18 mouse cellular contexts compared by ENCODE assay signal in the genomic region with DNA sequence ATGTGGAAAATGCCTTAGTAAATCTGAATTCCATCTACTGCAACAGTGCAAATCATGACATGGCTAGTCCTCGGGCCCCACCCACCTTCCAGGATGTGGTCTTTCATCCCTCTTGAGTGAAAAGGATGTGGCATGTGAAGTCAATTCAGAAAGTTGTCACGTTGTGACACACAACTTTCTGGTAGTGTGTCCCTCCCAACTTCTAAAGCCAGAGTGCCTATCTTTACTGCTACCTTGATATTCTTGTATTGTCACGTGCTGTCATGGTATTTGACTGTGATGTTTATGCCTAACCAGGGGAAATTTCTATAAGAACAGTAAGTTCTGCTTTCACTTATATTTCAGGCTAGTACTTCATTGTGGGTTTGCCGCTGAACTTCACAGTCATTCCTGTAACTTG.
A peak's percentile ranks its signal among the peaks of the same experiment; 100 is the strongest.
DNase-seq lines count a peak whose midpoint lies in the region; ATAC-seq lines count a peak whose summit lies in the region.
"Had no signal": no experiment of that assay in that cellular context is flagged by ENCODE, and none has a peak within 500 bp of the region (broad histone marks: within the 10 kb centered on the region; RNA-seq: fewer than 3 reads in every experiment).

No protein-coding gene starts in this region.

- H3K36me3 ChIP-seq in intestine, embryonic 15.5 days: no peaks in the 10 kb centered on the region
- H3K36me3 ChIP-seq: hindbrain, embryonic 10.5 days; kidney, embryonic 15.5 days; liver, embryonic 15.5 days; midbrain, embryonic 12.5 days had no signal

- H3K9me3 ChIP-seq in intestine, embryonic 15.5 days: no peaks in the 10 kb centered on the region
- H3K9me3 ChIP-seq: forebrain, embryonic 13.5 days; hindbrain, embryonic 10.5 days; kidney, embryonic 15.5 days; liver, embryonic 15.5 days; midbrain, embryonic 12.5 days had no signal

- no peaks in the 10 kb centered on the region for H3K4me1 ChIP-seq in intestine, embryonic 15.5 days (replicated peaks)
- H3K4me1 ChIP-seq: forebrain, embryonic 13.5 days; hindbrain, embryonic 10.5 days; kidney, embryonic 15.5 days; midbrain, embryonic 12.5 days had no signal

- H3K4me3 ChIP-seq in intestine, embryonic 15.5 days (replicated peaks): no peak overlapping the region
- H3K4me3 ChIP-seq: forebrain, embryonic 13.5 days; hindbrain, embryonic 10.5 days; kidney, embryonic 15.5 days; liver, embryonic 15.5 days; midbrain, embryonic 12.5 days; myocyte had no signal

- no peak overlapping the region for H3K27ac ChIP-seq in intestine, embryonic 15.5 days
- H3K27ac ChIP-seq: forebrain, embryonic 13.5 days; hindbrain, embryonic 10.5 days; kidney, embryonic 15.5 days; liver, embryonic 15.5 days; midbrain, embryonic 12.5 days had no signal

- H3K9ac ChIP-seq in intestine, embryonic 15.5 days: no peak overlapping the region
- H3K9ac ChIP-seq: forebrain, embryonic 13.5 days; kidney, embryonic 15.5 days; liver, embryonic 15.5 days; midbrain, embryonic 12.5 days had no signal

- no peaks in the 10 kb centered on the region for H3K27me3 ChIP-seq in intestine, embryonic 15.5 days (replicated peaks)
- H3K27me3 ChIP-seq: forebrain, embryonic 13.5 days; kidney, embryonic 15.5 days; liver, embryonic 15.5 days; midbrain, embryonic 12.5 days; Patski had no signal

- no peak overlapping the region for H3K4me2 ChIP-seq in intestine, embryonic 15.5 days (replicated peaks)
- H3K4me2 ChIP-seq: forebrain, embryonic 13.5 days; kidney, embryonic 15.5 days; liver, embryonic 15.5 days; midbrain, embryonic 12.5 days had no signal

- peak; percentile 18 for DNase-seq in thymus, postnatal 14 days
- no peak for DNase-seq in thymus, postnatal 10 days (ENCODE audit: low spot score in 2 of 2)
- peak; percentile 25 to 52 for DNase-seq in natural killer cell, adult 2 months (ENCODE audit: low spot score in 2 of 2)
- no peak for DNase-seq in adrenal gland, postnatal 36 days
- no peak for DNase-seq in ovary, postnatal 36 days (ENCODE audit: low spot score)
- DNase-seq: cerebellum, adult 9-11 months; gastrocnemius, postnatal 36 days; lung, postnatal 10 days had no signal

- 82% methylated on average over 4 of the region's 4 CpGs for WGBS in intestine, embryonic 15.5 days

- ATAC-seq in CD4-positive, CD25-positive, alpha-beta regulatory T cell, adult 4 months: peak; percentile 92
- ATAC-seq in hematopoietic stem cell, adult 5-6 weeks (replicated peaks in 1 of 2; ENCODE audit: insufficient read depth in 1 of 2, low FRiP score in 2 of 2, low TSS enrichment in 1 of 2, low read depth in 1 of 2, poor library complexity in 2 of 2, severe bottlenecking in 2 of 2): peak; percentile 76 to 79
- ATAC-seq in intestine, embryonic 15.5 days: no peak
- ATAC-seq: forebrain, embryonic 13.5 days; Patski had no signal

Comparison
In these comparisons a context has a peak if more than half of its experiments do, and no peak if none do; other contexts are left out.
1. DNase-seq: peak in thymus, postnatal 14 days (single experiment) and natural killer cell, adult 2 months (2 of 2); none in thymus, postnatal 10 days (0 of 2), adrenal gland, postnatal 36 days (0 of 2) and ovary, postnatal 36 days (single experiment).